14 mouse cellular contexts compared by ENCODE assay signal in genomic region chr3:96714286-96714685, GRCm38 (mm10).
"Had no signal": no experiment of that assay in that cellular context is flagged by ENCODE, and none has a peak within 500 bp of the region (broad histone marks: within the 10 kb centered on the region; RNA-seq: fewer than 3 reads in every experiment).

No protein-coding gene starts in this region.

- H3K9me3 ChIP-seq: midbrain, embryonic 13.5 days; midbrain, embryonic 15.5 days; neural tube, embryonic 13.5 days; stomach, embryonic 15.5 days had no signal

- H3K4me2 ChIP-seq: lung, embryonic 14.5 days; midbrain, embryonic 11.5 days; midbrain, embryonic 13.5 days; midbrain, embryonic 15.5 days; neural tube, embryonic 13.5 days; stomach, embryonic 15.5 days had no signal

- H3K27ac ChIP-seq: liver, embryonic 14.5 days; midbrain, embryonic 13.5 days; midbrain, embryonic 15.5 days; neural tube, embryonic 13.5 days; stomach, embryonic 15.5 days had no signal

- H3K4me1 ChIP-seq: midbrain, embryonic 13.5 days; midbrain, embryonic 15.5 days; neural tube, embryonic 13.5 days; stomach, embryonic 15.5 days had no signal

- DNase-seq: lung, adult 18-20 months; lung, embryonic 14.5 days; lung, postnatal 4 days; right cerebral cortex, postnatal 14 days; thymus, adult 18-20 months; thymus, postnatal 14 days; thymus, postnatal 36 days had no signal

- ATAC-seq: midbrain, embryonic 13.5 days; midbrain, embryonic 15.5 days had no signal

- H3K27me3 ChIP-seq: megakaryocyte, embryonic 14.5 days; midbrain, embryonic 13.5 days; midbrain, embryonic 15.5 days; neural tube, embryonic 13.5 days; stomach, embryonic 15.5 days had no signal

- H3K9ac ChIP-seq: liver, embryonic 14.5 days; lung, embryonic 14.5 days; midbrain, embryonic 13.5 days; midbrain, embryonic 15.5 days; neural tube, embryonic 13.5 days; stomach, embryonic 15.5 days had no signal

- H3K4me3 ChIP-seq: megakaryocyte, embryonic 14.5 days; midbrain, embryonic 13.5 days; midbrain, embryonic 15.5 days; neural tube, embryonic 13.5 days; stomach, embryonic 15.5 days had no signal
